Mouse (Mus musculus) monocyte, adult 59 days (primary cell): ENCODE results near the gene Gm7145. TPM values are rescaled to one million over a fixed set of nuclear protein-coding genes. Genes with fewer than 3 reads are reported as not detected.

Experiments used
- total RNA-seq, 2 experiments: library from RNA; stranded (reverse); gene quantifications; one replicate each; pipeline ENCODE4 v1.2.4; 2023

The Gm7145 gene
- not detected for total RNA-seq

GRCm38 (mm10) chr1:117965639-117966038 is at the start of gene Gm7145:
TSS of gene Gm7145 (plus strand) at chr1:117965939.

DNA sequence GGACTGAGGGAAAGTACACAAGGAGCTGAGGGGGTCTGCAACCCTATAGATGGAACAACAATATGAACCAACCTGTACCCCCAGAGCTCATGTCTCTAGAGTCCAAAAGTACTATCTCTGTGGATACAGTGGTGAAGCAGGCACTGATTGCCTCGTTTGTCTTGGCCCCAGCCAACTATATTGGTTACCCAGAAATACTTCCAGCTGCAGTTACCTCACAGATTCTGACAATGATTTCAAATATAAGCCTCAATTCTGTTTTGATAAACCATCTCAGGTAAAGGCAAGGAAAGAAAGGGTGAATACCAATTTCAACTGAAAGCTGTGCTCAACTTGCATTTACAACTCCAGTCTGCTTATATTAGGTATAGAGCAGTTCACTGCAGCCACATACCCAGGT is 38.0 kb upstream of the Gm7145 start, which contains the start of gene Gm28168:
Gm28168 (plus strand) TSS at position 301 of the 400 bp plus-strand sequence.

Other genes starting within 250 kb of the Gm7145 start
- gene B020011L13Rik, start 184.8 kb upstream of the Gm7145 start, total RNA-seq, result not detected
- not detected for gene Gm28360, start 135.9 kb upstream of the Gm7145 start, total RNA-seq
- gene Gm28168, start 37.9 kb upstream of the Gm7145 start, total RNA-seq, result not detected
- not detected for gene Gm29106, start 210.6 kb downstream of the Gm7145 start, total RNA-seq